Mouse (Mus musculus): ENCODE data around the gene Clpsl2. TPM values are rescaled to one million over a fixed set of nuclear protein-coding genes. Genes with fewer than 3 reads are reported as not detected.

The Clpsl2 gene
- polyA plus RNA-seq, 1 experiment from 2014 or later = not detected

- Histone ChIP-seq H3K9me3 (replicated peaks) (no peaks in the 10 kb centered on the region), H3K9ac (no peak overlapping the region), H3K4me2 (no peak overlapping the region), H3K27ac (peak overlapping the region; percentile 12; the same call in 1 of the 2 replicates), H3K4me1 (replicated peaks) (no peaks in the 10 kb centered on the region), H3K36me3 (no peaks in the 10 kb centered on the region), H3K27me3 (no peaks in the 10 kb centered on the region), H3K4me3 (replicated peaks) (no peak overlapping the region)
- 40% methylated on average over 3 of the region's 3 CpGs for WGBS (ENCODE audit: insufficient replicate concordance)
- ATAC-seq (ENCODE audit: low read depth) = no peak
- DNase-seq = no peak
Observed at GRCm38 (mm10) chr17:28567541-28567940, 18.3 kb downstream of the Clpsl2 start.

- ATAC-seq (ENCODE audit: low read depth) (no peak), DNase-seq (no peak)
- Histone ChIP-seq H3K36me3 (no peaks in the 10 kb centered on the region), H3K27me3 (no peaks in the 10 kb centered on the region), H3K4me2 (no peak overlapping the region), H3K4me3 (replicated peaks) (no peak overlapping the region), H3K4me1 (replicated peaks) (peaks cover 6% of the 10 kb centered on the region; the same call in 1 of the 2 replicates), H3K27ac (no peak overlapping the region), H3K9ac (no peak overlapping the region), H3K9me3 (replicated peaks) (no peaks in the 10 kb centered on the region)
- WGBS (ENCODE audit: insufficient replicate concordance) = 59% methylated on average over 3 of the region's 3 CpGs
Observed at GRCm38 (mm10) chr17:28571868-28572267, 22.7 kb downstream of the Clpsl2 start.

DNA sequence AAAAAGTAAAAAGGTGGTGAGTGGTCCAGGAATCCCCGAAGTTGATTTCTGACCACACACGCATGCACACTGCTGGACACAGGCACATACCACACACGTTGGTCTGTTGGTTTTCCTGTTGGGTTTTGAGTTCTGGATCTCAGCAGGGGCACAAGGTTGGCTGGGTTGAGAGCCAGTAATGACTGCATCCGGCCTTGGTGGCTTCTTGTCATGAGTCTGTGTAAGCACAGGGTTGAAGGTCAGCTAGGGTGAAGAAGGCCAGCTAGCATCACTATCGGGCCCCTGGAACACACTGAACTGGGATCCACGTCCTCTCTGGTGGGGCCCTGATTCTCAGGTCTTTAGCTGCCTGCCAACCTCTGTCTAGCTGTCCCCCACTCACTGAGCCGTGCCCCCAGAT lies 23.3 kb downstream of the Clpsl2 start:
- Histone ChIP-seq H3K4me2 (no peak overlapping the region), H3K4me1 (replicated peaks) (peaks cover 6% of the 10 kb centered on the region; the same call in 1 of the 2 replicates), H3K27me3 (no peaks in the 10 kb centered on the region), H3K27ac (no peak overlapping the region), H3K9me3 (replicated peaks) (no peaks in the 10 kb centered on the region), H3K4me3 (replicated peaks) (no peak overlapping the region), H3K9ac (no peak overlapping the region), H3K36me3 (no peaks in the 10 kb centered on the region)
- 56% methylated on average over 7 of the region's 7 CpGs for WGBS (ENCODE audit: insufficient replicate concordance)
- ATAC-seq (ENCODE audit: low read depth) = no peak
- no peak for DNase-seq

- no peak overlapping the region for H3K27ac ChIP-seq
- H3K9me3 ChIP-seq (replicated peaks) = no peaks in the 10 kb centered on the region
- 69% methylated on average over 6 of the region's 6 CpGs for WGBS (ENCODE audit: insufficient replicate concordance)
- no peak overlapping the region for H3K4me3 ChIP-seq (replicated peaks)
- no peaks in the 10 kb centered on the region for H3K27me3 ChIP-seq
- H3K4me2 ChIP-seq = no peak overlapping the region
- no peaks in the 10 kb centered on the region for H3K36me3 ChIP-seq
- peaks cover 6% of the 10 kb centered on the region; the same call in 1 of the 2 replicates for H3K4me1 ChIP-seq (replicated peaks)
- no peak for ATAC-seq (ENCODE audit: low read depth)
- no peak overlapping the region for H3K9ac ChIP-seq
- no peak for DNase-seq
Observed at GRCm38 (mm10) chr17:28572941-28573340, 23.7 kb downstream of the Clpsl2 start.

GRCm38 (mm10) chr17:28575244-28576125 lies 26.3 kb downstream of the Clpsl2 start, which contains the start of gene Lhfpl5:
TSS of gene Lhfpl5 (plus strand) at chr17:28575641.
- WGBS (ENCODE audit: insufficient replicate concordance) = 13% methylated on average over 49 of the region's 50 CpGs
- ATAC-seq (ENCODE audit: low read depth) (peak; percentile 51), DNase-seq (peak; percentile 38)

DNA sequence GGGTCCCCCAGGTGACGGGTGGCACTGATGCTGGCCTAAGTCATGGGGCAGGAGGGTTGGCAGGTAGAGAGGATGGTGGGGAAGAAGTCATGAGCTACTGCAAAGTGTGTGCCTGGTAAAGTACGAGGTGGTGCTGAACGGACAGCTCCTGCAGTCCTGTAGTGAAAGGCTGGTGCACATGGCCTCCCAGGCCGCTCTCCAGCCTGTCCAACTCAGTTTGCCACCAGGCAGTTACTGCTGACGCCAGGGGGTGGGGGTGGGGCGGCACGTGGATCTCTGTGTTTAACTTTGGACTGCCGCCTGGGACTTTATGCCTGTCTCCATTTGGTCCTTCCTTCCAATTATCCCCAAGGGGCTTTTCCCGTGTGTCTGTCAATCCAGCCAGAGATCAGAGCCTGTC lies 31.2 kb downstream of the Clpsl2 start:
- no peak overlapping the region for H3K4me2 ChIP-seq
- WGBS (ENCODE audit: insufficient replicate concordance) = 5% methylated on average over 9 of the region's 9 CpGs

More at GRCm38 (mm10) chr17:28575244-28576125, 26.3 kb downstream of the Clpsl2 start, which contains the start of gene Lhfpl5:
- Histone ChIP-seq H3K27me3 (no peaks in the 10 kb centered on the region), H3K9me3 (replicated peaks) (no peaks in the 10 kb centered on the region), H3K4me2 (peak within 1 kb of the TSS; percentile 46), H3K27ac (no peak within 1 kb of the TSS), H3K4me3 (replicated peaks) (peak within 1 kb of the TSS; percentile 19), H3K36me3 (no peaks in the 10 kb centered on the region), H3K4me1 (replicated peaks) (peaks cover 6% of the 10 kb centered on the region; the same call in 1 of the 2 replicates), H3K9ac (no peak within 1 kb of the TSS)

GRCm38 (mm10) chr17:28581056-28581455 lies 31.8 kb downstream of the Clpsl2 start:
- no peak overlapping the region for H3K4me2 ChIP-seq
- H3K9me3 ChIP-seq (replicated peaks) = no peaks in the 10 kb centered on the region
- H3K4me1 ChIP-seq (replicated peaks) = no peaks in the 10 kb centered on the region
- H3K27ac ChIP-seq = no peak overlapping the region
- H3K4me3 ChIP-seq (replicated peaks) = no peak overlapping the region
- no peak overlapping the region for H3K9ac ChIP-seq
- H3K27me3 ChIP-seq = no peaks in the 10 kb centered on the region
- DNase-seq (no peak), ATAC-seq (ENCODE audit: low read depth) (no peak)
- H3K36me3 ChIP-seq = no peaks in the 10 kb centered on the region
- WGBS (ENCODE audit: insufficient replicate concordance) = 52% methylated on average over 2 of the region's 2 CpGs

More for the DNA sequence above, 31.2 kb downstream of the Clpsl2 start:
- ATAC-seq (ENCODE audit: low read depth) = no peak
- DNase-seq = peak; percentile 43
- Histone ChIP-seq H3K9me3 (replicated peaks) (no peaks in the 10 kb centered on the region), H3K4me1 (replicated peaks) (peaks cover 5% of the 10 kb centered on the region; the same call in 1 of the 2 replicates), H3K27ac (no peak overlapping the region), H3K9ac (no peak overlapping the region), H3K4me3 (replicated peaks) (no peak overlapping the region), H3K36me3 (no peaks in the 10 kb centered on the region), H3K27me3 (no peaks in the 10 kb centered on the region)

- Histone ChIP-seq H3K4me3 (replicated peaks) (no peak overlapping the region), H3K27me3 (no peaks in the 10 kb centered on the region), H3K9me3 (replicated peaks) (no peaks in the 10 kb centered on the region), H3K4me1 (replicated peaks) (no peaks in the 10 kb centered on the region), H3K4me2 (no peak overlapping the region), H3K36me3 (peaks cover 43% of the 10 kb centered on the region), H3K9ac (no peak overlapping the region), H3K27ac (no peak overlapping the region)
- ATAC-seq (ENCODE audit: low read depth) (no peak), DNase-seq (no peak)
- 60% methylated on average over 3 of the region's 3 CpGs for WGBS (ENCODE audit: insufficient replicate concordance)
Observed at GRCm38 (mm10) chr17:28586509-28586908, 37.3 kb downstream of the Clpsl2 start.

- no peaks in the 10 kb centered on the region for H3K9me3 ChIP-seq (replicated peaks)
- DNase-seq (no peak), ATAC-seq (ENCODE audit: low read depth) (no peak)
- no peak overlapping the region for H3K27ac ChIP-seq
- H3K4me3 ChIP-seq (replicated peaks) = no peak overlapping the region
- no peak overlapping the region for H3K9ac ChIP-seq
- H3K4me1 ChIP-seq (replicated peaks) = no peaks in the 10 kb centered on the region
- WGBS (ENCODE audit: insufficient replicate concordance) = 73% methylated on average over 2 of the region's 2 CpGs
- no peaks in the 10 kb centered on the region for H3K27me3 ChIP-seq
- H3K36me3 ChIP-seq = peaks cover 64% of the 10 kb centered on the region
- no peak overlapping the region for H3K4me2 ChIP-seq
Observed at GRCm38 (mm10) chr17:28588591-28588990, 39.4 kb downstream of the Clpsl2 start.

- Histone ChIP-seq H3K27me3 (no peaks in the 10 kb centered on the region), H3K4me1 (replicated peaks) (no peaks in the 10 kb centered on the region), H3K4me3 (replicated peaks) (no peak overlapping the region), H3K9me3 (replicated peaks) (no peaks in the 10 kb centered on the region), H3K36me3 (peaks cover 75% of the 10 kb centered on the region), H3K9ac (no peak overlapping the region), H3K27ac (no peak overlapping the region), H3K4me2 (no peak overlapping the region)
- 70% methylated on average over 3 of the region's 3 CpGs for WGBS (ENCODE audit: insufficient replicate concordance)
- DNase-seq = no peak
- ATAC-seq (ENCODE audit: low read depth) = no peak
Observed at GRCm38 (mm10) chr17:28590596-28590995, 41.4 kb downstream of the Clpsl2 start.

GRCm38 (mm10) chr17:28591476-28591875 lies 42.3 kb downstream of the Clpsl2 start:
- H3K9me3 ChIP-seq (replicated peaks) = no peaks in the 10 kb centered on the region
- no peaks in the 10 kb centered on the region for H3K27me3 ChIP-seq
- DNase-seq (no peak), ATAC-seq (ENCODE audit: low read depth) (no peak)
- 70% methylated on average over 5 of the region's 5 CpGs for WGBS (ENCODE audit: insufficient replicate concordance)
- no peaks in the 10 kb centered on the region for H3K4me1 ChIP-seq (replicated peaks)
- no peak overlapping the region for H3K9ac ChIP-seq
- no peak overlapping the region for H3K4me2 ChIP-seq
- H3K36me3 ChIP-seq = peaks cover 84% of the 10 kb centered on the region
- no peak overlapping the region for H3K4me3 ChIP-seq (replicated peaks)
- no peak overlapping the region for H3K27ac ChIP-seq
